Mouse (Mus musculus) ovary, postnatal 14 days (tissue): ENCODE data around the gene Gm10638.

ENCODE experiments used
- DNase-seq: peaks from one replicate; pipeline ENCODE4 v3.0.0; 2022; ENCODE audit warnings: low spot score

Gm10638 gene

GRCm38 (mm10) chr8:86789576-86789975 is 44.1 kb downstream of the Gm10638 start:
- DNase-seq: no peak

- no peak for DNase-seq
These were observed 46.0 kb downstream of the Gm10638 start for GRCm38 (mm10) chr8:86791542-86791941.

GRCm38 (mm10) chr8:86794716-86795115 is 49.2 kb downstream of the Gm10638 start:
- no peak for DNase-seq
